Mouse (Mus musculus) forebrain, embryonic 13.5 days (tissue): ENCODE results near the gene Amd2. TPM values are rescaled to one million over a fixed set of nuclear protein-coding genes. Genes with fewer than 3 reads are reported as not detected.

Experiments
- ATAC-seq: fragments of 200-750 bp; cut with Nextera tagmentation; 2 replicates; pipeline ENCODE4 v1.8.0; 2017
- H3K27ac ChIP-seq: fragments of 300-500 bp; sonication (generic); 2 replicates; pipeline ENCODE4 v1.5.1; 2015; ENCODE audit warnings: inconsistent platforms, mild to moderate bottlenecking, moderate library complexity
- H3K27me3 ChIP-seq: fragments of 300-500 bp; sonication (generic); 2 replicates; pipeline ENCODE4 v1.6.1; 2015; ENCODE audit warnings: mild to moderate bottlenecking, inconsistent platforms
- H3K36me3 ChIP-seq: fragments of 300-500 bp; sonication (generic); 2 replicates; pipeline ENCODE4 v1.6.1; 2015; ENCODE audit warnings: mild to moderate bottlenecking, inconsistent platforms; ENCODE audit not compliant: poor library complexity, severe bottlenecking
- H3K4me1 ChIP-seq: fragments of 300-500 bp; sonication (generic); 2 replicates; pipeline ENCODE4 v1.6.1; 2015; ENCODE audit warnings: inconsistent platforms
- H3K4me2 ChIP-seq: fragments of 300-500 bp; sonication (generic); 2 replicates; pipeline ENCODE4 v1.6.1; 2015; ENCODE audit warnings: inconsistent platforms, mild to moderate bottlenecking, moderate library complexity
- H3K4me3 ChIP-seq: fragments of 300-500 bp; sonication (generic); 2 replicates; pipeline ENCODE4 v1.5.1; 2015; ENCODE audit warnings: mild to moderate bottlenecking, inconsistent platforms
- H3K9ac ChIP-seq: fragments of 300-500 bp; sonication (generic); 2 replicates; pipeline ENCODE4 v1.6.1; 2015; ENCODE audit warnings: mild to moderate bottlenecking, inconsistent platforms
- H3K9me3 ChIP-seq: fragments of 300-500 bp; sonication (generic); replicated peaks from 2 replicates; pipeline ENCODE4 v1.6.1; 2016; ENCODE audit warnings: inconsistent platforms
- WGBS: fragments of 180-500 bp; shearing (Covaris S2); methylation state at CpG from one replicate; pipeline ENCODE4 v1.1.7; 2015; 5-methylcytosine and 5-hydroxymethylcytosine counted together
- polyA plus RNA-seq: library from polyadenylated mRNA; unstranded; fragments of >200 nt; fragmentation: Nextera tagmentation; extraction: Ambion mirVana; gene quantifications from 2 replicates; pipeline ENCODE4 v1.2.1, GENCODE M21; 2015

Amd2 gene
- 2.8 and 3.1 TPM in 2 replicates for polyA plus RNA-seq

DNA sequence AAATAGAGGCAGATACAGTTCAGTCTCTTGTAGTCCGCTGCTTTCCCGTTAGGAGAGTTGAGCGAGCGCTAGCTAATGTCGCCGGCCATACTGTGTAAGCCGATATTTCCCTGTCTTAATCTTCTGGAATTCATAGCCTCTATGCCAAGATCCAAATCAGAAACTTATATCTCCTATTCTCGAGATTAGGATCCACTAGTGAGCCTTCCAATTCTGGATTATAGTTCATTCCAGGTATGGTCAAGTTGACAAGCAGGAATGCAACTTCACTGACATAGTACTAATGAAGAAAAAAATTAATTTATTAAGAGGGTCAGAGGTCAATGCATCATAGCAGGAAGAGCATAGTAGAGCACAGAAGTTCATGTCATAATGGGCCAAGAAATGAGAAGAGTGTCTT, at the start of gene Amd2:
Gene Amd2 (minus strand): TSS at position 101 of the 400 bp plus-strand sequence.
- Histone ChIP-seq H3K4me2 (no peak within 1 kb of the TSS), H3K9me3 (no peaks in the 10 kb centered on the region), H3K4me1 (no peaks in the 10 kb centered on the region), H3K4me3 (no peak within 1 kb of the TSS), H3K27me3 (no peaks in the 10 kb centered on the region), H3K27ac (no peak within 1 kb of the TSS), H3K9ac (no peak within 1 kb of the TSS), H3K36me3 (no peaks in the 10 kb centered on the region)
- ATAC-seq = no peak
- 93% methylated on average over 8 of the region's 8 CpGs for whole genome bisulfite sequencing

- no peak overlapping the region for H3K4me3 ChIP-seq
- H3K9me3 ChIP-seq = no peaks in the 10 kb centered on the region
- no peak for ATAC-seq
- H3K27ac ChIP-seq = no peak overlapping the region
- 84% methylated on average over 3 of the region's 3 CpGs for WGBS
- H3K36me3 ChIP-seq = no peaks in the 10 kb centered on the region
- H3K4me2 ChIP-seq = no peak overlapping the region
- no peaks in the 10 kb centered on the region for H3K4me1 ChIP-seq
- no peak overlapping the region for H3K9ac ChIP-seq
- H3K27me3 ChIP-seq = no peaks in the 10 kb centered on the region
Observed at GRCm38 (mm10) chr10:35761280-35761679, 49.6 kb upstream of the Amd2 start.

DNA sequence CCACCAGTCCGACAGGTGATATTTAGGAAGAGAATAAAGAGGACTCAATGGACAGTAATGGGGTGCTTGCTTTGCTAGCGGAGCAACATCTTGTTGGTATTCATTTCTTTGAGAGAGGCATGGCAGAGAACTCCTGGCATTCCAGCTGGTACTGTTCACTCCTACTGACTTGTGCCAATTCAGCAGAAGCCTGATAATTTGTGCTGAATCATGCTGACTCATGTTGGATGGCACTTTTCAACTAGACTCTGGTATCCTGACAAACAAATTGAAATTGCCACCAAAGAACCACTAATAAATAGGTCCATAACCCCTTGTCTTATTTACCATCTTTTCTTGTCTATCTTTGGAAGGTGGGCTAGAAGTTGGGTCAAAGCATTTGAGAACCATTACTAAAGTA, 25.9 kb upstream of the Amd2 start:
- WGBS = 92% methylated on average over 2 of the region's 2 CpGs
- no peaks in the 10 kb centered on the region for H3K36me3 ChIP-seq
- no peak for ATAC-seq

DNA sequence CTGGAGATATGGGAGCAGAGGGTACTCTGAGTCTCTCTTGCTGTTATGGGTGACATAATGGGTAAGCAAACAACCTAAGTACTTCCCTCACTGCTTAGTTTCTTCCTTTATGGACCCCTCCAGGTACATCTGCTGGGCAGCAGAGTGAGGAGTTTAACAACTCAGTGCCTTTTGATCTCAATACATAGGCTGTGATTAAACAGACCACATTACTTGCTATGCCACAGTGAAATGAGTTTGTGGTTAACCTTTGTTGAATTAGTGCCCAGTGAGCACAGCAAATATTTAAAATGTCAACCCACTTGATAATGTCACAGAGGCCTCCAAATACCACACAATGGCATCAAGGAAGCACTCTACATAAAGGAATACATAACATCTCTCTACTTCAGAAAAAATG, 2.6 kb upstream of the Amd2 start:
- no peak overlapping the region for H3K4me2 ChIP-seq
- no peaks in the 10 kb centered on the region for H3K4me1 ChIP-seq
- H3K36me3 ChIP-seq = no peaks in the 10 kb centered on the region
- no peak overlapping the region for H3K27ac ChIP-seq
- H3K9me3 ChIP-seq = no peaks in the 10 kb centered on the region
- H3K27me3 ChIP-seq = no peaks in the 10 kb centered on the region
- H3K9ac ChIP-seq = no peak overlapping the region
- H3K4me3 ChIP-seq = no peak overlapping the region
- no peak for ATAC-seq

More for the DNA sequence above, 25.9 kb upstream of the Amd2 start:
- no peak overlapping the region for H3K4me2 ChIP-seq
- no peak overlapping the region for H3K27ac ChIP-seq
- H3K9ac ChIP-seq = no peak overlapping the region
- H3K4me1 ChIP-seq = no peaks in the 10 kb centered on the region
- no peak overlapping the region for H3K4me3 ChIP-seq
- no peaks in the 10 kb centered on the region for H3K9me3 ChIP-seq
- H3K27me3 ChIP-seq = no peaks in the 10 kb centered on the region
